Comparison of ENCODE assay signal across 8 mouse cellular contexts in the genomic region with DNA sequence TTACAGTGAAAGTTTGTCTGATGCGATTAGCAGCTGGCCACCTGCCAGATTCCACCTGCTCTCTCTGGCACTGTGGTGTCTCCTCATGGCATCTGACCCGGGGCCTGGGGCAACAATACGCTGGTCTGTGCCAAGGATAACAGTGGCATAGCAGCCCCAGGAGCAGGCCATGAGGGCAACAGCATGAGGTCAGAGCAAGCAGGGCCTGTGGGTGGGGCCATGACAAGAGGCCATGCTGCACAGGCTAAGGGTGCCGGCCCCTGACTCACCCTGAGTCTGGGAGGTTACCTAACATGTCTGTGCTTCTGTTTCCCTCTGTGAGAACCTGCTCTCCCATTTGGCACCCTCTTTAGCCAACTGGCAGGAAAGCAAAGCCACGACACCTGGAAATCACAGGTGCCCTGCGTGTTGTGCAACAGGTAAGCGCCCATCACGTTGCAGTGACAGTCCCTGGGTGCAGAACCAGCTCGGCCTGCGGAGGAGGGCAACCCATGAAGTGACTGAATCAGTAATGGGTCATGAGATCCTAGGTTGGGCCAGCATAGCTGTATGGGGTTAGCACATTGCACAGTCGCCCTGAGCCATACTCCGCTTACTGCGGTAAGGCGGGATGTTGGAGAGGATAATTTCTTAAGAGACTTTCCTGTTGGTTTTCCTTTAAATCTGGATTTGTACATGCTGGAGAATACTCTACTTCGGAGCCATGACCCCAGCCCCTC.
A peak's percentile ranks its signal among the peaks of the same experiment; 100 is the strongest.
DNase-seq lines count a peak whose midpoint lies in the region.

No protein-coding gene starts in this region.

- intact Hi-C loops in gastrocnemius, postnatal 14 days (cut with DNase I; ENCODE audit: low total_unique reads): no loop called here

- peak; percentile 19 for DNase-seq in gastrocnemius, postnatal 14 days
- no peak for DNase-seq in gastrocnemius, adult 8-10 months (ENCODE audit: low spot score in 2 of 2)
- DNase-seq in urinary bladder, adult 18-20 months (ENCODE audit: low spot score in 2 of 2): peak; percentile 37 to 44
- no peak for DNase-seq in urinary bladder, postnatal 10 days (ENCODE audit: low spot score)
- peak; percentile 1 to 22 for DNase-seq in kidney, postnatal 36 days
- no peak for DNase-seq in layer of hippocampus, postnatal 14 days (ENCODE audit: low spot score in 2 of 2)
- no peak for DNase-seq in T-cell, adult 2 months (ENCODE audit: low spot score)
- DNase-seq in frontal cortex, postnatal 14 days (ENCODE audit: low spot score in 2 of 2): no peak

Comparison
In these comparisons a context has a peak if more than half of its experiments do, and no peak if none do; other contexts are left out.
1. DNase-seq: peak in gastrocnemius, postnatal 14 days (single experiment), urinary bladder, adult 18-20 months (2 of 2) and kidney, postnatal 36 days (2 of 2); none in gastrocnemius, adult 8-10 months (0 of 2), urinary bladder, postnatal 10 days (single experiment), layer of hippocampus, postnatal 14 days (0 of 2), T-cell, adult 2 months (single experiment) and frontal cortex, postnatal 14 days (0 of 2).